Mouse (Mus musculus) B cell, adult (primary cell): ENCODE measurements around the gene Ptcra. TPM values are rescaled to one million over a fixed set of nuclear protein-coding genes. Genes with fewer than 3 reads are reported as not detected.

Experiments used
- total RNA-seq: library from RNA; stranded (reverse); gene quantifications from 4 replicates; pipeline ENCODE4 v1.2.4, GENCODE M21; 2023; ENCODE audit not compliant: inconsistent age

The Ptcra gene
- total RNA-seq, result not detected in 4 replicates

GRCm38 (mm10) chr17:46763544-46763943 is at the start of gene Ptcra:
Ptcra (minus strand) TSS chr17:46763712.

GRCm38 (mm10) chr17:46782341-46783221 is 19.1 kb upstream of the Ptcra start, which contains the start of gene Rpl7l1:
Rpl7l1 (minus strand) TSS chr17:46782672.

GRCm38 (mm10) chr17:46772404-46773277 is 9.1 kb upstream of the Ptcra start, which contains the start of gene 2310039H08Rik:
2310039H08Rik (plus strand) TSS chr17:46772635.

GRCm38 (mm10) chr17:46751794-46752556 is 11.5 kb downstream of the Ptcra start, which contains the start of gene Cnpy3:
Cnpy3 (minus strand) TSS chr17:46752214.

GRCm38 (mm10) chr17:46728904-46729318 is 34.6 kb downstream of the Ptcra start, which contains the start of gene Gnmt:
Gnmt (minus strand) TSS chr17:46729168.

DNA sequence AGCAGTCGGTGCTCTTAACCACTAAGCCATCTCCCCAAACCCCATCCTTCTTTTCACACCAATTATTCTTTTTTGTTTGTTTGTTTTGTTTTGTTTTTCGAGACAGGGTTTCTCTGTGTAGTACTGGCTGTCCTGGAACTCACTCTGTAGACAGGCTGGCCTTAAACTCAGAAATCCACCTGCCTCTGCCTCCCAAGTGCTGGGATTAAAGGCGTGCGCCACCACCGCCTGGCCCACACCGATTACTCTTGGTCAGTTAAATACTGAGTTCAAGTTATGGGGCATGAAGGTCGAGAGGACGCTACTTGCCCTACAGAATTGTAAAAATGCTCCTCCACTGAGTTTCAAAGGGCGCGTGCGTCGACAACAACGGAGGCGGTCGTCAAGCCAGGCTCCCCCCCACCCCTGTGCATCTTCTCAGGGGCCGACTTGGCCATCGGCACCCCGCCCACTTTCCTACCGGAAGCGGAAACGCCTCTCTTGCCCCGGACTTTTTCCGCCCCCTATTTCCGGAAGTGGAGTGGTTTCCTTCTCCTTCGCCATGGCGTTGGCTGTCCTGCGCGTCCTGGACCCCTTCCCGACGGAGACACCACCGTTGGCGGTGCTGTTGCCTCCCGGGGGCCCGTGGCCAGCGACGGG is 52.4 kb downstream of the Ptcra start, which contains the start of gene Pex6:
Pex6 (plus strand) TSS at position 505 of the 639 bp plus-strand sequence.

Other genes with a start within 250 kb of the Ptcra start
- gene Cul9, start 217.3 kb downstream of the Ptcra start, total RNA-seq, result 14.3 to 16.9 TPM (median 15.9 TPM) in 4 replicates
- gene Srf, start 207.5 kb downstream of the Ptcra start, total RNA-seq, result 84.2 to 96.1 TPM (median 88.7 TPM) in 4 replicates
- gene Ptk7, start 134.2 kb downstream of the Ptcra start, total RNA-seq, result 0.13 TPM in 1 of 4 replicates, not detected in the others
- 18.5 to 22.0 TPM (median 20.3 TPM) in 4 replicates for gene Klc4, start 117.7 kb downstream of the Ptcra start, total RNA-seq
- 29.4 to 53.4 TPM (median 41.9 TPM) in 4 replicates for gene Mrpl2, start 117.5 kb downstream of the Ptcra start, total RNA-seq
- gene Cul7, start 113.4 kb downstream of the Ptcra start, total RNA-seq, result 7.4 to 8.4 TPM (median 7.9 TPM) in 4 replicates
- 27.0 to 30.6 TPM (median 29.4 TPM) in 4 replicates for gene Rrp36, start 89.4 kb downstream of the Ptcra start, total RNA-seq
- gene Mea1, start 84.9 kb downstream of the Ptcra start, total RNA-seq, result 52.8 to 63.9 TPM (median 58.1 TPM) in 4 replicates
- gene Klhdc3, start 82.8 kb downstream of the Ptcra start, total RNA-seq, result 42.4 to 50.0 TPM (median 44.6 TPM) in 4 replicates
- gene Ppp2r5d, start 58.6 kb downstream of the Ptcra start, total RNA-seq, result 33.1 to 41.3 TPM (median 38.7 TPM) in 4 replicates
- 38.2 to 46.1 TPM (median 39.9 TPM) in 4 replicates for gene Pex6, start 52.2 kb downstream of the Ptcra start, total RNA-seq
- gene Gnmt, start 34.5 kb downstream of the Ptcra start, total RNA-seq, result 3.9 to 6.1 TPM (median 5.1 TPM) in 4 replicates
- gene Cnpy3, start 11.5 kb downstream of the Ptcra start, total RNA-seq, result 154 to 156 TPM (median 155 TPM) in 4 replicates
- gene 2310039H08Rik, start 8.9 kb upstream of the Ptcra start, total RNA-seq, result 16.6 to 24.2 TPM (median 19.2 TPM) in 4 replicates
- gene Rpl7l1, start 19.0 kb upstream of the Ptcra start, total RNA-seq, result 67.4 to 80.7 TPM (median 74.5 TPM) in 4 replicates
- 99.1 to 112 TPM (median 104 TPM) in 4 replicates for gene Bicral, start 94.8 kb upstream of the Ptcra start, total RNA-seq
- gene Tbcc, start 127.0 kb upstream of the Ptcra start, total RNA-seq, result 11.4 to 15.4 TPM (median 12.9 TPM) in 4 replicates
- not detected in 4 replicates for gene Prph2, start 146.7 kb upstream of the Ptcra start, total RNA-seq
- gene Ubr2, start 246.8 kb upstream of the Ptcra start, total RNA-seq, result 82.9 to 88.7 TPM (median 87.4 TPM) in 4 replicates